Mouse (Mus musculus) MEL (cell line): ENCODE measurements around the gene Rtp4.

Source experiments
- MXI1 ChIP-seq: IDR thresholded peaks from 2 replicates; pipeline ENCODE4 v1.6.1; 2011; ENCODE audit warnings: mild to moderate bottlenecking, low read depth, low read length, improper control_type of control experiment
- NRF1 ChIP-seq: IDR thresholded peaks from 2 replicates; pipeline ENCODE4 v1.6.1; 2014; ENCODE audit warnings: low read depth, mild to moderate bottlenecking, inconsistent platforms, low read length, improper control_type of control experiment, moderate library complexity; ENCODE audit not compliant: poor library complexity, insufficient read depth, severe bottlenecking
- POLR2A ChIP-seq, 2 experiments: IDR thresholded peaks; 2 replicates each; pipeline ENCODE4 v1.6.1; 2011 to 2012; ENCODE audit warnings: low read length in 2 of 2, mild to moderate bottlenecking in 2 of 2, control low read depth in 1 of 2, improper control_type of control experiment in 1 of 2, low read depth in 1 of 2, moderate library complexity in 1 of 2; ENCODE audit not compliant: control insufficient read depth in 1 of 2, insufficient read depth in 1 of 2, poor library complexity in 1 of 2
- TAL1 ChIP-seq: IDR thresholded peaks from 2 replicates; pipeline ENCODE4 v1.6.1; 2012; ENCODE audit warnings: mild to moderate bottlenecking, inconsistent platforms, low read length, moderate library complexity, mixed read lengths
- ZKSCAN1 ChIP-seq: IDR thresholded peaks from 2 replicates; pipeline ENCODE4 v1.6.1; 2012; ENCODE audit warnings: low read depth, mild to moderate bottlenecking, inconsistent platforms, low read length, improper control_type of control experiment, moderate library complexity

GRCm38 (mm10) chr16:23521092-23521491, 1.0 kb downstream of the Rtp4 start:
- TF ChIP-seq MXI1 = no peak
- TF ChIP-seq POLR2A (IDR thresholded peaks at IDR 0.05; ENCODE audit: control insufficient read depth in 1 of 2, insufficient read depth in 1 of 2, low read depth in 1 of 2, low read length in 2 of 2, poor library complexity in 1 of 2) = no peak
- TF ChIP-seq ZKSCAN1 = no peak
- TF ChIP-seq NRF1 = no peak
- no peak for TF ChIP-seq TAL1
